Mouse (Mus musculus) heart, embryonic 14.5 days (tissue): ENCODE results near the gene Fbxo17. TPM values are rescaled to one million over a fixed set of nuclear protein-coding genes. Genes with fewer than 3 reads are reported as not detected.

Experiments
- ATAC-seq: fragments of 200-750 bp; cut with Nextera tagmentation; 2 replicates; pipeline ENCODE4 v1.8.0; 2017; ENCODE audit warnings: low read depth, moderate TSS enrichment; ENCODE audit not compliant: insufficient number of reproducible peaks, insufficient read depth, low FRiP score
- H3K27ac ChIP-seq, 2 experiments: fragments of 200-500 bp in 1 of 2; fragments of 300-500 bp in 1 of 2; sonication (generic) in 1 of 2; replicated peaks in 1 of 2; 2 replicates each; pipeline ENCODE4 v1.5.1; 2012 to 2014; ENCODE audit warnings: low read depth in 2 of 2, low read length in 2 of 2, control low read depth in 1 of 2, mild to moderate bottlenecking in 1 of 2, mixed read lengths in 1 of 2; ENCODE audit not compliant: control insufficient read depth in 1 of 2, insufficient read depth in 1 of 2
- H3K27me3 ChIP-seq: fragments of 300-500 bp; sonication (generic); 2 replicates; pipeline ENCODE4 v1.6.1; 2014; ENCODE audit warnings: mild to moderate bottlenecking, low read length, control low read depth; ENCODE audit not compliant: control insufficient read depth, insufficient read depth
- H3K36me3 ChIP-seq: fragments of 300-500 bp; sonication (generic); 2 replicates; pipeline ENCODE4 v1.6.1; 2014; ENCODE audit warnings: mild to moderate bottlenecking, control low read depth, low read length, mixed read lengths; ENCODE audit not compliant: control insufficient read depth, insufficient read depth
- H3K4me1 ChIP-seq, 2 experiments: fragments of 200-500 bp in 1 of 2; fragments of 300-500 bp in 1 of 2; sonication (generic) in 1 of 2; 2 replicates each; pipeline ENCODE4 v1.6.1; 2012 to 2014; ENCODE audit warnings: low read length in 2 of 2, control low read depth in 1 of 2, mixed read lengths in 1 of 2; ENCODE audit not compliant: control insufficient read depth in 2 of 2, insufficient read depth in 2 of 2
- H3K4me2 ChIP-seq: fragments of 300-500 bp; sonication (generic); 2 replicates; pipeline ENCODE4 v1.6.1; 2014; ENCODE audit warnings: mild to moderate bottlenecking, low read length
- H3K4me3 ChIP-seq, 2 experiments: fragments of 200-500 bp in 1 of 2; fragments of 300-500 bp in 1 of 2; sonication (generic) in 1 of 2; 2 replicates each; pipeline ENCODE4 v1.5.1; 2012 to 2014; ENCODE audit warnings: low read length in 2 of 2, mild to moderate bottlenecking in 2 of 2, control low read depth in 1 of 2, low read depth in 1 of 2, moderate library complexity in 1 of 2; ENCODE audit not compliant: control insufficient read depth in 1 of 2, insufficient read depth in 1 of 2
- H3K9ac ChIP-seq: fragments of 300-500 bp; sonication (generic); 2 replicates; pipeline ENCODE4 v1.6.1; 2014; ENCODE audit warnings: mild to moderate bottlenecking, low read length
- H3K9me3 ChIP-seq: fragments of 300-500 bp; sonication (generic); 2 replicates; pipeline ENCODE4 v1.6.1; 2016; ENCODE audit warnings: low read length, control low read depth; ENCODE audit not compliant: control insufficient read depth
- WGBS: fragments of 180-500 bp; shearing (Covaris S2); extraction: QIAGEN DNeasy Blood & Tissue Kit; methylation state at CpG from one replicate; pipeline ENCODE4 v1.1.7; 2014; 5-methylcytosine and 5-hydroxymethylcytosine counted together
- polyA plus RNA-seq: library from polyadenylated mRNA; unstranded; fragments of >200 nt; fragmentation: Nextera tagmentation; extraction: Ambion mirVana; gene quantifications from 2 replicates; pipeline ENCODE4 v1.2.1, GENCODE M21; 2014

Gene Fbxo17
- polyA plus RNA-seq, 1 experiment from 2014 or later: 8.6 TPM

DNA sequence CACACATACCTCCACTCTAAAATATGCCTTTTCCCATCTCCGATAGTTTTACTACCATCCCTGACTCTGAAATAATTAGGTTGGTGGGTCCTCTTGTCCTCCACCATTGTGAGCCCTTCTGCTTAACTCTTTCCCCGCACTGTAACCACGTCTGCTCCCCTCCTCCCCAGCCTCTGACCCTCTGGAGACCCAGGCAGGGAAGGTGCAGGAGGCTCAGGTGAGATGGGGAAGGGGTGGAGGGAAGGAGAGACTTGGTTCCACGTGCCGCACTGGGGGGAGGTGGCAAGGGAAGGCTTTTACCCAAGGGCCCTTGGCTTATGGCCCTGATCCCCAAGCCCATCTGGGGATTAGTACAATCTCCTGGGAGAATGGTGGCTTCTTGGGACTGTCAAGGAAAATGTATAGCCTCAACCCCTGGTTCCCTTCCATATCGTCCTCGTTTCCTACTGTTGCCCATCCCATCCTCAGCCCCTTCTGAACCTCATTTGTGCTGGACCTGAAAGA, 50.9 kb downstream of the Fbxo17 start, which contains the start of gene Nfkbib:
TSS of gene Nfkbib (minus strand) at position 51 of the 504 bp plus-strand sequence.
- H3K36me3 ChIP-seq: 0 out of 2 replicates have a peak, but pooled peaks cover 9% of the 10 kb centered on the region
- peak within 1 kb of the TSS; percentile 77 for H3K9ac ChIP-seq
- H3K4me3 ChIP-seq: peak within 1 kb of the TSS; percentile 71 to 75
- H3K4me1 ChIP-seq: peaks cover 8 to 16% of the 10 kb centered on the region in 2 experiments
- ATAC-seq: no peak
- no peak within 1 kb of the TSS for H3K27ac ChIP-seq
- no peaks in the 10 kb centered on the region for H3K27me3 ChIP-seq
- WGBS: 61% methylated on average over 7 of the region's 7 CpGs
- no peaks in the 10 kb centered on the region for H3K9me3 ChIP-seq
- H3K4me2 ChIP-seq: peak within 1 kb of the TSS; percentile 82

DNA sequence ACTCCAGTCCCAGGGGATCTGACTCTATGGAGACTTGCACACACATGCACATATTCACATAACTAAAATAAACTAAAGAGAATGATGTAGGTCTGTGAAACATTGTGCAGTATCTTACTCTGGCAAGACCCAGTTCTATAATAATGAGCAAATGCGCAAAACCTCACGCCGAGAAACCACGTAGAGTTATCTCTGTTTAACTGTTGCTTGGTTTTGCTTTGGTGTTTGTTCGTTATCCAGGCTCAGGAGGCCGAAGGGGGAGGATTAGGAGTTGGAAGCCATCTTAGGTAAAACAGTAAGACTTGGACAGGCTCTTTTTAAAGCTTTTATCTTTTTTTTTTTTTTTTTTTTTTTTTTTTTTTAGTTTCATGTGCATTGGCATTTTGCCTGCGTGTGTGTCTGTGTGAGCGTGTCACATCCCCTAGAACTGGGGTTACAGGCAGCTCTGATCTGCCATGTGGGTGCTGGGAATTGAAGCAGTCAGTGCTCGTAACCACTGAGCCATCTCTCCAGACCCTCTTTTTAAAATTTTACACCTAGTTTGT, 52.9 kb downstream of the Fbxo17 start:
- no peak for ATAC-seq
- H3K4me1 ChIP-seq: peaks cover 9 to 19% of the 10 kb centered on the region in 2 experiments
- peaks cover 8% of the 10 kb centered on the region; the same call in 1 of the 2 replicates for H3K36me3 ChIP-seq
- H3K4me2 ChIP-seq: no peak overlapping the region
- no peaks in the 10 kb centered on the region for H3K27me3 ChIP-seq
- no peak overlapping the region for H3K27ac ChIP-seq
- no peak overlapping the region for H3K4me3 ChIP-seq
- H3K9me3 ChIP-seq: no peaks in the 10 kb centered on the region
- 90% methylated on average over 9 of the region's 9 CpGs for WGBS
- H3K9ac ChIP-seq: no peak overlapping the region

DNA sequence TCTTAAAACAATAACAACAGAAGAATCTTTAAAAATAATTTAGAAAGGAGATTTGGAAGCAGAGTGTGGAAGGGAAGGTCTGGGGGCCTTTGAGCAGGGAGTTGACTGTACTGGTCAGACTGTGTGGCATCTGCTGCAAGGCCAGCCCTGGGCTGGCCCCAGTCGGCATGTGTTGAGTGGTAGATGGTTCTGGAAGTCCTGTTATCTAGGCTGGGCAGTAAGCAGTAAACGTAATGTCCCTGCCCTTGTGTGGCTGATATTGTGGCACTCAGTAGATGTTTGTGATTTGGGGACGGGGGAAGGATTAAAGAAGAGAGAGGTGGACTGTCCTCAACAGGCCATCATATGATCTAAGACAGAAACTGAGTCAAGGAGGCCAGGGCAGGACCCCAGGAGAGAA, 53.7 kb downstream of the Fbxo17 start:
- H3K27me3 ChIP-seq: no peaks in the 10 kb centered on the region
- H3K9me3 ChIP-seq: no peaks in the 10 kb centered on the region
- no peak overlapping the region for H3K9ac ChIP-seq
- no peak for ATAC-seq
- H3K4me2 ChIP-seq: no peak overlapping the region
- peaks cover 8% of the 10 kb centered on the region; the same call in 1 of the 2 replicates for H3K36me3 ChIP-seq
- no peak overlapping the region for H3K4me3 ChIP-seq
- 62% methylated on average over 3 of the region's 3 CpGs for WGBS
- H3K4me1 ChIP-seq: peaks cover 9 to 18% of the 10 kb centered on the region in 2 experiments
- no peak overlapping the region for H3K27ac ChIP-seq

DNA sequence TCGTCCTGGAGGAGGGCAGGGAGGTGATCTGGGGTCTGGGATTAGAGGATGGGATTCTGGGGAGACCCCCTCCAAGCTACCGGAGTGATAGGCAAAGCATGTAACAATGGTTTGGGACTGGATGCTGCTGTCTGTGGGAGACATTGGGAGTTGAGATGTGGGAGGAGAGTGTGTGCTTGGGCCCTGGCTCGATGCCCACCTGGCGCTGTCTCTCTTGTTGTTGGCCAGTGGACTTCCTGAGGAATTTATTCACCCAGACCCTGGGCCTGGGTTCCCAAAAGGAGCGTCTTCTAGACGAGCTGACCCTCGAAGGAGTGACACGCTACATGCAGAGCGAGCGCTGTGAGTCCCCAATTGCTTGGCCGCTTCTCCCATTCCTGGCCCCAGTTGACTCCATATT, 55.3 kb downstream of the Fbxo17 start:
- no peak for ATAC-seq
- Histone ChIP-seq H3K36me3 (peaks cover 11% of the 10 kb centered on the region), H3K4me3 (no peak overlapping the region), H3K27ac (no peak overlapping the region), H3K4me2 (no peak overlapping the region), H3K27me3 (no peaks in the 10 kb centered on the region), H3K9ac (no peak overlapping the region), H3K9me3 (no peaks in the 10 kb centered on the region), H3K4me1 (peaks cover 7 to 11% of the 10 kb centered on the region in 2 experiments)
- 84% methylated on average over 11 of the region's 11 CpGs for WGBS

DNA sequence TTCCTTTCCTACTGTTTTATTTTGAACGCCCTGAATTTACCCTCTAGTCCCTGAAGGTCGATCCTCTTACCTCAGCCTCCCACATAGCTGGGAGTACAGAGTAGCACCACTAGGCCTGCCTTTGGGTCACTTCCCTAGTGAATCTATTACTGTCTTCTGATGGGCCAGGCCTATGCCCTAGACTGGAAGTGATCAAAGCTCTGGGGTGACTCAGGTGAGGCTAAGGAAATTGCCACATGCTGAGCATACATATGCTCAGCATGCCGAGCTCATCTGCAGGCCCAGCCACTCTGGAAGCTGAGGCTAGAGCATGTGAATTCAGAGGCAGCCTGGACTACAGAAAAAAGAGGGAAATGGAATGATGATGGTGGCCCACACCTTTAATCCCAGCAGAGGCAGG, 56.6 kb downstream of the Fbxo17 start:
- WGBS: 46% methylated on average over 3 of the region's 3 CpGs
- Histone ChIP-seq H3K9me3 (no peaks in the 10 kb centered on the region), H3K27ac (no peak overlapping the region), H3K27me3 (no peaks in the 10 kb centered on the region), H3K4me2 (no peak overlapping the region), H3K36me3 (peaks cover 16% of the 10 kb centered on the region), H3K9ac (peak overlapping the region; percentile 4; the same call in 1 of the 2 replicates), H3K4me3 (no peak overlapping the region), H3K4me1 (peaks cover 2 to 3% of the 10 kb centered on the region in 2 experiments; a peak in 1 of 4 replicates)
- no peak for ATAC-seq

DNA sequence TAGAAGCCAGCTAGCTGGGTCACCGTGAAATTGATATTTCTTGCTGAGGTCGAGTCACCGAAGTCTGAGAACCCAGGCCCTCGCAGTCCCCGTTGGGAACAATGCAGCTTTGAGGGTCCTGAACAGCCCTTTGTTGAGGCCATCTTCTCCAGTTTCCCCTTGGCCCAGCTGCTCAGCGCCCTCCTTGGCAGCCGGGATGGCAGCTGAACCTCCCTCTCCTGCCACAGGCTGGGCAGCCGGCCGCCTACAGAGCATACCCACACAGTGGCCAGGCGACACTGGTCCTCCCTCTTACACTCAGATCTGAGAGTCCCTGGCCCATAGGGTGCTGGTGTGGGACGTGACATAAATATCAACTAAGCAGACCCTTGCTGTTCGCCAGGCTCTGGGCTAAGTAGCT, 57.6 kb downstream of the Fbxo17 start:
- Histone ChIP-seq H3K4me3 (no peak overlapping the region), H3K36me3 (peaks cover 16% of the 10 kb centered on the region), H3K27ac (no peak overlapping the region), H3K4me1 (peaks cover 2 to 3% of the 10 kb centered on the region in 2 experiments; a peak in 1 of 4 replicates), H3K27me3 (no peaks in the 10 kb centered on the region), H3K9ac (no peak overlapping the region), H3K4me2 (no peak overlapping the region), H3K9me3 (no peaks in the 10 kb centered on the region)
- WGBS: 80% methylated on average over 12 of the region's 12 CpGs
- no peak for ATAC-seq

DNA sequence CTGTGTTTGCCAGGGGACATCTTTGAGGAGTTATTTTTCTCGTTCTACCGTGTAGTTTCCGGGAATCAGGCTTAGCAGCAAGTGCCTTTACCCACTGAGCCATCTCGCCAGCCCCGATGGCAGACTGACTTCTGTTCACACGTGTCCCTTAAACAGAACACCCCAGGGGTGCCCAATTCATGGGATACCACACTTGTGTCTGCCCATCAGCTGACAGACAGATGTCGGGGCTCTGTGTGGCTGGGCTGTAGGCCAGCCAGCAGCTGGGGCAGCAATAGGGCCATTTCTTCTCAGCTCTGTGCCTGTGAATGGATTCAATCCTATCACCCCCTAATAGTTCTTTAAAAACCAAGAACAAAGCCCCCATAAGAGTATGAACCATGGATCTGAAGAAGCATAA, 58.5 kb downstream of the Fbxo17 start:
- Histone ChIP-seq H3K4me1 (peaks cover 2 to 4% of the 10 kb centered on the region in 2 experiments), H3K4me2 (no peak overlapping the region), H3K9me3 (no peaks in the 10 kb centered on the region), H3K4me3 (no peak overlapping the region), H3K9ac (no peak overlapping the region), H3K36me3 (peaks cover 20% of the 10 kb centered on the region), H3K27me3 (no peaks in the 10 kb centered on the region), H3K27ac (no peak overlapping the region)
- ATAC-seq: no peak
- WGBS: 84% methylated on average over 7 of the region's 7 CpGs

DNA sequence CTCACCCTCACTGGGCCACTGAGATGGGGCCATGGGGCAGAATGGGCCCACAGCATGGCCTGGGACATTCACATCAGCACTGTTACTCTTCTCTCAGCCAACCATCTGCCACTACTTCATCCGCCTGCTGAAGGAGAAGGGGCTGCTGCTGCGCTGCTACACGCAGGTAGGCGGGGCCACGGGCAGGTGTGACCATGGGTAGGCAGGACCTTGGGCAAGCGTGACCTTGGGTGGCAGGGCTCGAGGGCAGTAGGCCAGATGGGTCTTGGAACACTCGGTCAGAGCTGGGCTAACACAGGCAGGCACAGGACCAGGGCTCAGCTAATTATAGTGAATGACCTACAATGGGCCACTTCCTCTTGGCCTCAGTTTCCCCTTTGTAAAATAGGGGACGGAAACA, 62.2 kb downstream of the Fbxo17 start:
- no peak overlapping the region for H3K9ac ChIP-seq
- H3K27ac ChIP-seq: no peak overlapping the region
- H3K4me2 ChIP-seq: no peak overlapping the region
- H3K9me3 ChIP-seq: no peaks in the 10 kb centered on the region
- H3K36me3 ChIP-seq: peaks cover 27% of the 10 kb centered on the region
- WGBS: 84% methylated on average over 9 of the region's 9 CpGs
- H3K27me3 ChIP-seq: no peaks in the 10 kb centered on the region
- no peak overlapping the region for H3K4me3 ChIP-seq
- ATAC-seq: no peak
- H3K4me1 ChIP-seq: peaks cover 8 to 16% of the 10 kb centered on the region in 2 experiments
